Mouse (Mus musculus) neutrophil, adult 59 days (primary cell): ENCODE results near the gene Gpr107. TPM values are rescaled to one million over a fixed set of nuclear protein-coding genes. Genes with fewer than 3 reads are reported as not detected.

ENCODE experiments used
- total RNA-seq, 2 experiments: library from RNA; stranded (reverse); gene quantifications; 1 replicate in 1 of 2; 2 replicates in 1 of 2; pipeline ENCODE4 v1.2.4; 2023

Gene Gpr107
- 10 to 100 TPM; 55.9 to 56.5 TPM for total RNA-seq

GRCm38 (mm10) chr2:31151892-31152812 lies at the start of gene Gpr107:
Gene Gpr107, plus strand, starts transcription at chr2:31152316.

GRCm38 (mm10) chr2:31141867-31142454 lies 10.2 kb upstream of the Gpr107 start, which contains the start of gene Fnbp1:
Gene Fnbp1, minus strand, starts transcription at chr2:31142008.

GRCm38 (mm10) chr2:31245491-31246141 lies 93.5 kb downstream of the Gpr107 start, which contains the start of gene Ncs1:
Gene Ncs1, plus strand, starts transcription at chr2:31245823.

Other genes with a start within 250 kb of the Gpr107 start
- gene Ptges, start 222.5 kb upstream of the Gpr107 start, total RNA-seq, result 10 to 100 TPM; 13.4 to 13.9 TPM
- gene Tor1b, start 199.4 kb upstream of the Gpr107 start, total RNA-seq, result 10 to 100 TPM; 40.6 to 43.1 TPM
- gene Tor1a, start 184.4 kb upstream of the Gpr107 start, total RNA-seq, result 10 to 100 TPM; 76.0 to 88.5 TPM
- gene BC005624, start 170.1 kb upstream of the Gpr107 start, total RNA-seq, result 10 to 100 TPM; 56.5 to 68.0 TPM
- 1 to 10 TPM; 3.6 to 6.8 TPM for gene Usp20, start 170.0 kb upstream of the Gpr107 start, total RNA-seq
- gene Fnbp1, start 10.3 kb upstream of the Gpr107 start, total RNA-seq, result 100 to 1,000 TPM; 126 to 129 TPM
- under 1 TPM; 0.18 TPM for gene Ncs1, start 93.5 kb downstream of the Gpr107 start, total RNA-seq
- gene Hmcn2, start 162.1 kb downstream of the Gpr107 start, total RNA-seq, result under 1 TPM; 0.33 to 0.58 TPM